Mouse (Mus musculus): ENCODE data around the gene Gm29106.
"Not testable (repeated sequence)": the region's sequence is repeated elsewhere in the genome, so short reads cannot be mapped to it uniquely, and the experiment has no call there.

The Gm29106 gene

GRCm38 (mm10) chr1:118176242-118176641 lies at the start of gene Gm29106:
Gene Gm29106 (plus strand): TSS chr1:118176542.
- not testable (repeated sequence) for DNase-seq (ENCODE audit: low spot score)

DNA sequence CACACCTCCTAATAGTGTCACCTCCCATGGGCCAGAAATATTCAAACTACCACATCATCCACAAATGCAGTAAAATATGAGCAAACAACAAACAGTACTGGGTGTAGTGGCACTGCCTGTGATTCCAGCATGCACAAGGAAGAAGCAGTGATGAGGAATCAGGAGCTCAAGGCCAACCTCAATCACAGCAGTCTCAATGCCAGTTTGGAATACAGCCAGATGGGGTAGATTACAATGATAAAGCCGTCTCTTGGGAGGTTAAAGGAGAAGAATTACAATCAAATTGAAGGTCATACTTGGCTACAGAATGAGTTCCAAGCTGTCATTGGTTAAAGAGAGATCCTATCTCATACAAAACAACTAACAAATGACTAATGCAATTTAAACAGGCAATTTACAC lies 52.2 kb downstream of the Gm29106 start:
- DNase-seq (ENCODE audit: low spot score) = no peak

DNA sequence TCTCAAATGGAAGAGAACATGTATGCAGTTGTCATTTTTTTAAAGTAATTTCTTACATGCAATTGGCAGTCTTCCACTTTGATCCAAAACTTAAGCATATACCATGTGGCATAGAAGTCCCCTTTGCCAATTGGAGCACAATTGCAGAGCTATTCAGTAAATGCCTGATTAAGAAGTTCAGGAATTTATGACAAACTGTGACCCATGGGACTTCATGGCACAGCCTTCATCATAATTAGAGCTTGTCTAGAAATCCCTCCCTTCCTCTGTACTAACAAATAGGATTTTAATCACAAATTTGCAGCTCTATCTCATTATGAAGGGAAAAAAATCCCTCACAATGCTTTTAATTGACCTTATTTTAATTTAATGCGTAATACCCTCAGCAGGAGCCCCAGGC lies 59.7 kb downstream of the Gm29106 start:
- DNase-seq (ENCODE audit: low spot score) = no peak

Measured in ovary, adult 18-20 months (tissue).